Mouse (Mus musculus) forebrain, postnatal 0 days (tissue): ENCODE results near the gene Lrfn1. TPM values are rescaled to one million over a fixed set of nuclear protein-coding genes. Genes with fewer than 3 reads are reported as not detected.

Experiments
- ATAC-seq: fragments of 200-750 bp; cut with Nextera tagmentation; 2 replicates; pipeline ENCODE4 v1.8.0; 2017; ENCODE audit warnings: mild to moderate bottlenecking, moderate library complexity
- DNase-seq: peaks from one replicate; pipeline ENCODE4 v3.0.0-alpha.2; 2015
- H3K27ac ChIP-seq: fragments of 300-500 bp; sonication (generic); 2 replicates; pipeline ENCODE4 v1.5.1; 2014; ENCODE audit warnings: low read depth, mild to moderate bottlenecking, antibody characterized with exemption, low read length, moderate library complexity, mixed read lengths
- H3K27me3 ChIP-seq: fragments of 300-500 bp; sonication (generic); 2 replicates; pipeline ENCODE4 v1.6.1; 2014; ENCODE audit warnings: mild to moderate bottlenecking, low read length, mixed read lengths; ENCODE audit not compliant: insufficient read depth
- H3K36me3 ChIP-seq: fragments of 300-500 bp; sonication (generic); 2 replicates; pipeline ENCODE4 v1.6.1; 2014; ENCODE audit warnings: mild to moderate bottlenecking, moderate library complexity; ENCODE audit not compliant: insufficient read depth
- H3K4me1 ChIP-seq: fragments of 300-500 bp; sonication (generic); 2 replicates; pipeline ENCODE4 v1.6.1; 2014; ENCODE audit warnings: antibody characterized with exemption; ENCODE audit not compliant: insufficient read depth
- H3K4me2 ChIP-seq: fragments of 300-500 bp; sonication (generic); 2 replicates; pipeline ENCODE4 v1.6.1; 2014; ENCODE audit warnings: low read depth, mild to moderate bottlenecking, moderate library complexity
- H3K4me3 ChIP-seq: fragments of 300-500 bp; sonication (generic); 2 replicates; pipeline ENCODE4 v1.5.1; 2014; ENCODE audit warnings: low read depth, low read length, mixed read lengths
- H3K9ac ChIP-seq: fragments of 300-500 bp; sonication (generic); 2 replicates; pipeline ENCODE4 v1.6.1; 2014; ENCODE audit warnings: mild to moderate bottlenecking
- H3K9me3 ChIP-seq: fragments of 300-500 bp; sonication (generic); 2 replicates; pipeline ENCODE4 v1.6.1; 2016; ENCODE audit warnings: low read length
- CTCF ChIP-seq: sonication (generic); IDR thresholded peaks from 2 replicates; pipeline ENCODE4 v1.5.1; 2016; ENCODE audit warnings: antibody characterized with exemption, control low read depth, low read depth
- WGBS: fragments of 180-500 bp; shearing (Covaris S2); extraction: QIAGEN DNeasy Blood & Tissue Kit; methylation state at CpG from one replicate; pipeline ENCODE4 v1.1.7; 2014; 5-methylcytosine and 5-hydroxymethylcytosine counted together
- polyA plus RNA-seq: library from polyadenylated mRNA; unstranded; fragments of >200 nt; fragmentation: Nextera tagmentation; extraction: Ambion mirVana; gene quantifications from 2 replicates; pipeline ENCODE4 v1.2.1, GENCODE M21; 2015
- total RNA-seq: library from RNA; depleted of rRNA; stranded (reverse); fragments of >200 nt; gene quantifications from 2 replicates; pipeline ENCODE4 v1.2.3, GENCODE M21; 2014

Lrfn1 gene
- total and polyA plus RNA-seq, 2 experiments from 2014 or later: 21.2 to 88.3 TPM

DNA sequence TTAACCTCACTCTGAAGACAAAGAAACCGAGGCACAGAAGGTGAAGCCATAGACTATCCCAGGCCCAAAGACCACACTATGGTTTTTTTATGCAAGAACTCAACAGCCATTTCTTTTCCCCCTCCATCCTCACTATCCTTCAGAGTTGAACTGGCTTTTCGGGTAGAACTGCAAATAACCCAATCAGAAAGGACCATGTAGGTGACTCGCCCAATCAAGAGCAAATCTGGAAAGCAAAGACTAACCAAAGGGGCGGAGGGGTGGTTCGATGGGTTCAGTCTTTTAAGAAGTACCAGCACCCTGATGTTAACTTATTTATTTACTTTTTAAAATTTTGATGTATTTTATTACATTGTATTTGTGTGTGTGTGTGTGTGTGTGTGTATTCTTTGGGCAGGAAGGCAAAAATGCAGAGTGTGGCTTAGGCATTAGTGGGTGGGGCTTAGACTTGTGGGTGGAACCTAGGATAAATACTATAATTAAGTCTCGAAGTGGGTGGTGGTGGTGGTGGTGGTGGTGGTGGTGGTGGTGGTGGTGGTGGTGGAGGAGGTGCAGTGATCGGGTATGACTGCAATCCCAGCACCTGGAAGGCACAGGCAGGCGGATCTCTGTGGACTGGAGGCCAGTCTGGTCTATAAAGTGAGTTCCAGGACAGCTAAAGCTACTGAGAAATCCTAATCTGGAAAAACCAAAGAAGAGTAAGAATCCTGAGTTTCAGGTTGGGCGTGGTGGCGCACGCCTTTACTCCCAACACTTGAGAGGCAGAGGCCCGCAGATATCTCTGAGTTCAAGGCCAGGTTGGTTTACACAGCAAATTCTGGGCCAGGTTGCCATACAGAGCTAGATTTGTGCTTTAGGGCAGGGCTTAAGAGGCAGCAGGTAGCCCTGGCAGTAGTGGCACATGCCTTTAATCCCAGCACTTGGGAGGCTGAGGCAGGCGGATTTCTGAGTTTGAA, 3.6 kb upstream of the Lrfn1 start:
- H3K4me3 ChIP-seq: no peak overlapping the region
- WGBS: 72% methylated on average over 13 of the region's 13 CpGs
- no peak overlapping the region for H3K4me2 ChIP-seq
- H3K9ac ChIP-seq: no peak overlapping the region
- H3K27me3 ChIP-seq: no peaks in the 10 kb centered on the region
- DNase-seq (no peak), ATAC-seq (no peak)
- no peaks in the 10 kb centered on the region for H3K36me3 ChIP-seq
- H3K4me1 ChIP-seq: 0 out of 2 replicates have a peak, but pooled peaks cover 4% of the 10 kb centered on the region
- no peaks in the 10 kb centered on the region for H3K9me3 ChIP-seq
- no peak overlapping the region for H3K27ac ChIP-seq
- no peak for TF ChIP-seq CTCF

- Histone ChIP-seq H3K9ac (peak overlapping the region; percentile 82), H3K27me3 (no peaks in the 10 kb centered on the region), H3K9me3 (no peaks in the 10 kb centered on the region), H3K4me3 (peak overlapping the region; percentile 88), H3K4me2 (peak overlapping the region; percentile 73), H3K4me1 (peaks cover 11% of the 10 kb centered on the region; the same call in 1 of the 2 replicates), H3K27ac (peak overlapping the region; percentile 67; the same call in 1 of the 2 replicates), H3K36me3 (peaks cover 12% of the 10 kb centered on the region; the same call in 1 of the 2 replicates)
- DNase-seq (peak; percentile 32), ATAC-seq (peak; percentile 45)
- no peak for TF ChIP-seq CTCF
- WGBS: 2% methylated on average over 21 of the region's 24 CpGs
These were observed 703 bp downstream of the Lrfn1 start for GRCm38 (mm10) chr7:28452361-28453005.

DNA sequence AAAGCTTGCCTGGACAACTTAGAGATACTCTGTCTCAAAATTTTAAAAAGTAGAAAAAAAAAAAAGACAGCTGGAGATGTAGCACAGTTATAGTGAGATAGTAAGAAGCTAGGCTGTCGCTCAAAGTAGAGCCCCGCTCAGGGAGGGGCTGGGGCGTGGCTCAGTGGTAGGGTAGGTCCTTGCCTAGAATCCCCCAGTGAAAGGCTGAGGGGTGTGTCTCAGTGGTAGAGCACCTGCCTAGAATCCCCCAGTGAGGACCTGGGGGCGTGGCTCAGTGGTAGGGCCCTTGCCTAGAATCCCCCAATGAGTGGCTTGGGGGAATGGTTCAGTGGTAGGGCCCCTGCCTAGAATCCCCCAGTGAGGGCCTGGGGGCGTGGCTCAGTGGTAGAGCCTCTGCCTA, 8.6 kb downstream of the Lrfn1 start:
- DNase-seq: no peak
- Histone ChIP-seq H3K9ac (no peak overlapping the region), H3K4me2 (no peak overlapping the region), H3K36me3 (peaks cover 52% of the 10 kb centered on the region), H3K27me3 (no peaks in the 10 kb centered on the region), H3K9me3 (no peaks in the 10 kb centered on the region), H3K4me1 (no peaks in the 10 kb centered on the region), H3K27ac (no peak overlapping the region), H3K4me3 (no peak overlapping the region)
- no peak for TF ChIP-seq CTCF
- no peak for ATAC-seq
- WGBS: 93% methylated on average over 5 of the region's 5 CpGs

- ATAC-seq (no peak), DNase-seq (no peak)
- no peak overlapping the region for H3K4me3 ChIP-seq
- TF ChIP-seq CTCF: no peak
- no peaks in the 10 kb centered on the region for H3K9me3 ChIP-seq
- no peaks in the 10 kb centered on the region for H3K27me3 ChIP-seq
- H3K4me1 ChIP-seq: no peaks in the 10 kb centered on the region
- H3K9ac ChIP-seq: no peak overlapping the region
- WGBS: 99% methylated on average over 2 of the region's 2 CpGs
- no peak overlapping the region for H3K4me2 ChIP-seq
- peaks cover 65% of the 10 kb centered on the region for H3K36me3 ChIP-seq
- no peak overlapping the region for H3K27ac ChIP-seq
These were observed 11.0 kb downstream of the Lrfn1 start for GRCm38 (mm10) chr7:28462769-28463168.

GRCm38 (mm10) chr7:28464416-28465212, 12.8 kb downstream of the Lrfn1 start:
- Histone ChIP-seq H3K36me3 (peaks cover 48% of the 10 kb centered on the region), H3K27me3 (no peaks in the 10 kb centered on the region), H3K4me1 (no peaks in the 10 kb centered on the region), H3K9me3 (no peaks in the 10 kb centered on the region), H3K27ac (no peak overlapping the region), H3K4me3 (peak overlapping the region; percentile 16; the same call in 1 of the 2 replicates), H3K4me2 (peak overlapping the region; percentile 37), H3K9ac (no peak overlapping the region)
- 54% methylated on average over 10 of the region's 10 CpGs for WGBS
- DNase-seq (peak; percentile 83), ATAC-seq (peak; percentile 97)
- TF ChIP-seq CTCF: no peak

- H3K4me1 ChIP-seq: no peaks in the 10 kb centered on the region
- H3K27me3 ChIP-seq: no peaks in the 10 kb centered on the region
- no peak overlapping the region for H3K4me3 ChIP-seq
- TF ChIP-seq CTCF: no peak
- no peak overlapping the region for H3K9ac ChIP-seq
- DNase-seq (no peak), ATAC-seq (no peak)
- peaks cover 30% of the 10 kb centered on the region for H3K36me3 ChIP-seq
- no peaks in the 10 kb centered on the region for H3K9me3 ChIP-seq
- no peak overlapping the region for H3K27ac ChIP-seq
- 32% methylated on average over 40 of the region's 40 CpGs for WGBS
- H3K4me2 ChIP-seq: peak overlapping the region; percentile 46
These were observed 15.0 kb downstream of the Lrfn1 start for GRCm38 (mm10) chr7:28466721-28467212.
